Mouse (Mus musculus) stomach, embryonic 16.5 days (tissue): ENCODE measurements around the gene Ttc16. TPM values are rescaled to one million over a fixed set of nuclear protein-coding genes. Genes with fewer than 3 reads are reported as not detected.
A peak's percentile ranks its signal among the peaks of the same experiment; 100 is the strongest.

Experiments
- ATAC-seq: fragments of 200-750 bp; cut with Nextera tagmentation; 2 replicates; pipeline ENCODE4 v1.8.0; 2017; ENCODE audit warnings: moderate number of reproducible peaks, moderate TSS enrichment; ENCODE audit not compliant: insufficient read depth, low FRiP score
- H3K27ac ChIP-seq: fragments of 300-500 bp; sonication (generic); 2 replicates; pipeline ENCODE4 v1.5.1; 2014; ENCODE audit warnings: low read length
- H3K27me3 ChIP-seq: fragments of 300-500 bp; sonication (generic); 2 replicates; pipeline ENCODE4 v1.6.1; 2014; ENCODE audit warnings: low read length, control low read depth, mixed read lengths; ENCODE audit not compliant: control insufficient read depth, insufficient read depth
- H3K36me3 ChIP-seq: fragments of 300-500 bp; sonication (generic); 2 replicates; pipeline ENCODE4 v1.6.1; 2014; ENCODE audit warnings: low read length; ENCODE audit not compliant: control insufficient read depth, insufficient read depth
- H3K4me1 ChIP-seq: fragments of 300-500 bp; sonication (generic); 2 replicates; pipeline ENCODE4 v1.6.1; 2014; ENCODE audit warnings: low read length, control low read depth, mixed read lengths; ENCODE audit not compliant: control insufficient read depth, insufficient read depth
- H3K4me2 ChIP-seq: fragments of 300-500 bp; sonication (generic); 2 replicates; pipeline ENCODE4 v1.6.1; 2014; ENCODE audit warnings: low read depth, low read length, mixed read lengths
- H3K4me3 ChIP-seq: fragments of 300-500 bp; sonication (generic); replicated peaks from 2 replicates; pipeline ENCODE4 v1.5.1; 2014; ENCODE audit warnings: mild to moderate bottlenecking, low read length
- H3K9ac ChIP-seq: fragments of 300-500 bp; sonication (generic); 2 replicates; pipeline ENCODE4 v1.6.1; 2014; ENCODE audit warnings: low read length
- H3K9me3 ChIP-seq: fragments of 300-500 bp; sonication (generic); replicated peaks from 2 replicates; pipeline ENCODE4 v1.6.1; 2016; ENCODE audit warnings: low read length, control low read depth; ENCODE audit not compliant: control insufficient read depth
- whole genome bisulfite sequencing: fragments of 180-500 bp; shearing (Covaris S2); extraction: QIAGEN DNeasy Blood & Tissue Kit; methylation state at CpG from one replicate; pipeline ENCODE4 v1.1.7; 2014; 5-methylcytosine and 5-hydroxymethylcytosine counted together
- polyA plus RNA-seq: library from polyadenylated mRNA; unstranded; fragments of >200 nt; fragmentation: Nextera tagmentation; extraction: Ambion mirVana; gene quantifications from 2 replicates; pipeline ENCODE4 v1.2.1, GENCODE M21; 2015

Gene Ttc16
- 0.12 and 0.21 TPM in 2 replicates for polyA plus RNA-seq

DNA sequence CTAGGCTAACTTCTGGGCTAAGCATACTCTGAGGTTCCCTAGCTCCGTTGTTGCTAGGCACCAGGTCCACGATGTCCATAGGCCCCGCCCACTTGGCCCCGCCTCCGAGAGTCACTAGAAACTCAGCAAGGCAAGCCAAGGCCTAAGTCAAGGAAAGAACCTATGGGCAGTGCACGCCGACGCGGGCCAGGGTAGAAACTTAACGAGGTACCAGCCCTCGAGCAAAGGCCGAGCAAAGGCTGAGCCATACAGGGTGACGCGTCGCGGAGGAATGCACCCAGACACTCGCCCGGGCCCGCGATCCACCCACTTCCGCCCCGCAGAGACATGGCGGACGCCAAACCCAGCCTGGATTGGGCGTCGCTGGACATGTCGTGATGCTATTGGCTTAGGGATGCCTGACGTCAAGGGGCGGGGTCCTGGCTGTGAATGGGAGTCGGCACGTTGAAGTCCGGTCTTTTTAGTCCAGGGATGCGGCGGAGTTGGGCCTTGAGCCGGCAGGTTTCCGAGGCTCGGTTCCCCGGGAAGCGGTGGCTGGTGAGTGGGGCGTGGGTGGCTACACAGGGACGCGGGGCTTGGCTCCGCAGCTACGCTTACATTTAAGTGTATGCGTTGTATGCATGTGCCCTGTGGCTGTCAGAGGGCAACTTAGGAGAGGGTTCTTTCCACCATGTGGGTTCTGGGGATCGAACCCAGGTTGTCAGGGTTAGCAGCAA, at the start of gene Ttc16, which contains the start of gene Ptrh1:
Ttc16 (minus strand) TSS at position 275 of the 716 bp plus-strand sequence.
Ptrh1 (plus strand) TSS at position 428 of the 716 bp plus-strand sequence.
- peak within 1 kb of the TSS; percentile 58 for H3K4me3 ChIP-seq
- no peaks in the 10 kb centered on the region for H3K9me3 ChIP-seq
- H3K9ac ChIP-seq = peak within 1 kb of the TSS; percentile 68
- H3K4me2 ChIP-seq = peak within 1 kb of the TSS; percentile 92
- H3K27me3 ChIP-seq = no peaks in the 10 kb centered on the region
- WGBS = under 1% methylated on average over 46 of the region's 46 CpGs
- no peak within 1 kb of the TSS for H3K27ac ChIP-seq
- no peaks in the 10 kb centered on the region for H3K36me3 ChIP-seq
- ATAC-seq = peak; percentile 96
- peaks cover 18% of the 10 kb centered on the region for H3K4me1 ChIP-seq

GRCm38 (mm10) chr2:32824778-32825177, 49.3 kb upstream of the Ttc16 start:
- Histone ChIP-seq H3K4me2 (no peak overlapping the region), H3K27me3 (no peaks in the 10 kb centered on the region), H3K27ac (no peak overlapping the region), H3K36me3 (no peaks in the 10 kb centered on the region), H3K9ac (no peak overlapping the region), H3K4me1 (peaks cover 10% of the 10 kb centered on the region), H3K4me3 (no peak overlapping the region), H3K9me3 (no peaks in the 10 kb centered on the region)
- ATAC-seq = no peak
- 91% methylated on average over 1 of the region's 1 CpGs for WGBS

GRCm38 (mm10) chr2:32824181-32824580, 48.7 kb upstream of the Ttc16 start:
- H3K27me3 ChIP-seq = no peaks in the 10 kb centered on the region
- H3K4me2 ChIP-seq = no peak overlapping the region
- H3K4me3 ChIP-seq = no peak overlapping the region
- H3K36me3 ChIP-seq = no peaks in the 10 kb centered on the region
- WGBS = 28% methylated on average over 8 of the region's 8 CpGs
- H3K4me1 ChIP-seq = peaks cover 10% of the 10 kb centered on the region
- no peak for ATAC-seq
- H3K9ac ChIP-seq = no peak overlapping the region
- H3K27ac ChIP-seq = no peak overlapping the region
- no peaks in the 10 kb centered on the region for H3K9me3 ChIP-seq

- H3K36me3 ChIP-seq = no peaks in the 10 kb centered on the region
- no peak overlapping the region for H3K4me2 ChIP-seq
- no peak overlapping the region for H3K4me3 ChIP-seq
- H3K9ac ChIP-seq = no peak overlapping the region
- no peaks in the 10 kb centered on the region for H3K27me3 ChIP-seq
- ATAC-seq = no peak
- H3K27ac ChIP-seq = no peak overlapping the region
- no peaks in the 10 kb centered on the region for H3K9me3 ChIP-seq
- WGBS = 56% methylated on average over 8 of the region's 8 CpGs
- peaks cover 10% of the 10 kb centered on the region for H3K4me1 ChIP-seq
Measured at GRCm38 (mm10) chr2:32823579-32824154, 48.2 kb upstream of the Ttc16 start.

GRCm38 (mm10) chr2:32823153-32823552, 47.7 kb upstream of the Ttc16 start:
- H3K9ac ChIP-seq = no peak overlapping the region
- ATAC-seq = no peak
- no peaks in the 10 kb centered on the region for H3K27me3 ChIP-seq
- no peaks in the 10 kb centered on the region for H3K36me3 ChIP-seq
- no peak overlapping the region for H3K27ac ChIP-seq
- no peaks in the 10 kb centered on the region for H3K9me3 ChIP-seq
- 39% methylated on average over 11 of the region's 11 CpGs for WGBS
- no peak overlapping the region for H3K4me2 ChIP-seq
- peaks cover 10% of the 10 kb centered on the region for H3K4me1 ChIP-seq
- no peak overlapping the region for H3K4me3 ChIP-seq

DNA sequence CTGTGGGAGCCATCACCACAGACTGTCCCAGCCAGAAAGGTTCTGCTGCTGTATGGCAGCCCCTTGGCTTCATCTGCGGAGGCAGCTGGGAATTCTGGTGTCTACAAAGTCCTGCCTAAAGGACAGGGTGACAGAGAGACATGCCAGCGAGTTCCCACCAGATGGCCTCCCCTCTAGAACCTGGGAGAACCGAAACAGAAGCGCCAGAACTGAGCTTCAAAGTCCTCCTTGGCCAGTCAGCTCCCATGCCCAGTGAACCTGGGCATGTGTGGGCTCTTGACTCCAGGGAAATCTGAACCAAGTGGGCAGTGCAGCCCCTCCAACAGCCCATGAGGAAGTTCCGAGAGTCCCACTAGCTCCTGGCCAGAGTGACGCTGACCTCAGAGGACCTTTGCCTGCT, 47.2 kb upstream of the Ttc16 start:
- Histone ChIP-seq H3K36me3 (no peaks in the 10 kb centered on the region), H3K4me2 (no peak overlapping the region), H3K27me3 (no peaks in the 10 kb centered on the region), H3K9me3 (no peaks in the 10 kb centered on the region), H3K9ac (no peak overlapping the region), H3K27ac (no peak overlapping the region), H3K4me1 (peaks cover 10% of the 10 kb centered on the region), H3K4me3 (no peak overlapping the region)
- ATAC-seq = no peak
- WGBS = 87% methylated on average over 6 of the region's 6 CpGs

DNA sequence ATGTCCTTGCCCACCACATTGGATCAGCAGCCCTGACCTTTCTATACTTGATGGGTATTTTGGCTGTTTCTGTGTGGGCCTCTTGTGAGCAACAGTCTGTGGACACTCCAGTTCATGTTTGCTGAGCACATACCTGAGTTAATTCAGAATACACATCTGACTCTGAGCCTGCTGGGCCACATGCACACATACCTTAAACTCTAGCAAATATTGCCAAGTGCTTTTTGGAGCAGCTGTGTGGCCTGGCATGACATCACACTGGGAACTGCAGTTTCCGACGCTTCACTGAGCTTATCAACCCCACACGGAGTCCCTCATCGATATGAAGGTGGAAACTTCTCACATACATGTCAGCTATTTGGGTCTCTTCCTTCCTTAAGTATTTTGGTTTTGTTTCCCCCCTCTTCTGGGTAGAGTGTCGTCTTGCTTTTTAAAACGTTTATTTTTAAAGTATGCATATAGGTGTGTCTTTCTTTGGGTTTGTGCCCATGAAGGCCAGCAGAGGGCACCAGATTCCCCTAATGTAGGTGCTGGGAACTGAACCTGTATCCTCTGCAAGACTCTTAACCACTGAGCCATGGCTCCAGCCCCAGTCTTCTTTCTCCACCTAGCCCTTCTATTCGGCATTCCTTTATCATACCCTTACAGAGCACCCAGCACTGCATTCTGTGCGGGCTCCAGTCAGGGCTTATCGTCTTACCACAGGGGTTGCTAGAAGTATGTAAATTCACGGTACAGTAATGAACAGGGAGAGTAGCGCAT, 45.8 kb upstream of the Ttc16 start:
- ATAC-seq = no peak
- H3K36me3 ChIP-seq = no peaks in the 10 kb centered on the region
- WGBS = 61% methylated on average over 11 of the region's 11 CpGs

DNA sequence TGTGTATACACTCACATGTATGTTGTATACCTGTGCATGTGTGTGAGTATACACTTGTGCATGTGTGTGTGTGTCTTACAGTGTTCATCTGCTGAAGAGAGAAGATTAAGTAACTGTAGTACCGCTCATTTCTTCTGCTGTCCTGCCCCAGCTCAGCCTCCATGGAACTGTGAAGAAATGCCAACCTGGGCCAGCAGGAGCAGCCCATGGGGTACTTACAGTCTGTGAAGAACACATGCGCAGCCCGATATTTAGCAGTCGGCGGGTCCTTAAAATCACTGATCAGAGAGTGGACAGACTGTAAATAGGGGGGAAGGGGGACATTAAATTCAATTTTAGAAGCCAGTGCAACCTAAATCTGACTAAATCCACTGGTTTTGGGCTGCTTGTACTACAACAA, 42.8 kb upstream of the Ttc16 start:
- ATAC-seq = no peak
- Histone ChIP-seq H3K27me3 (no peaks in the 10 kb centered on the region), H3K36me3 (no peaks in the 10 kb centered on the region), H3K4me2 (no peak overlapping the region), H3K9me3 (no peaks in the 10 kb centered on the region), H3K9ac (no peak overlapping the region), H3K4me3 (no peak overlapping the region), H3K4me1 (no peaks in the 10 kb centered on the region), H3K27ac (no peak overlapping the region)
- 93% methylated on average over 5 of the region's 5 CpGs for WGBS

More for the DNA sequence above, 45.8 kb upstream of the Ttc16 start:
- Histone ChIP-seq H3K27ac (no peak overlapping the region), H3K27me3 (no peaks in the 10 kb centered on the region), H3K9me3 (no peaks in the 10 kb centered on the region), H3K4me1 (peaks cover 10% of the 10 kb centered on the region), H3K9ac (no peak overlapping the region), H3K4me3 (no peak overlapping the region), H3K4me2 (no peak overlapping the region)

- no peak for ATAC-seq
- H3K27me3 ChIP-seq = no peaks in the 10 kb centered on the region
- no peaks in the 10 kb centered on the region for H3K36me3 ChIP-seq
- no peak overlapping the region for H3K27ac ChIP-seq
- H3K9me3 ChIP-seq = no peaks in the 10 kb centered on the region
- WGBS = 70% methylated on average over 7 of the region's 7 CpGs
- H3K9ac ChIP-seq = no peak overlapping the region
- H3K4me2 ChIP-seq = no peak overlapping the region
- no peaks in the 10 kb centered on the region for H3K4me1 ChIP-seq
- no peak overlapping the region for H3K4me3 ChIP-seq
Measured at GRCm38 (mm10) chr2:32817589-32817988, 42.2 kb upstream of the Ttc16 start.
